Mouse (Mus musculus): ENCODE measurements around the gene Slc4a2. TPM values are rescaled to one million over a fixed set of nuclear protein-coding genes. Genes with fewer than 3 reads are reported as not detected.

Slc4a2 gene
- polyA plus RNA-seq, 1 experiment from 2014 or later, result 8.3 TPM

- H3K4me2 ChIP-seq (ENCODE audit: low read depth, low read length), result peak overlapping the region; percentile 100
- 5% methylated on average over 36 of the region's 66 CpGs for WGBS (ENCODE audit: insufficient replicate concordance)
- H3K27ac ChIP-seq (ENCODE audit: low read depth), result peak overlapping the region; percentile 94
- H3K27me3 ChIP-seq (ENCODE audit: insufficient read depth, low read length), result no peaks in the 10 kb centered on the region
- H3K36me3 ChIP-seq (replicated peaks; ENCODE audit: insufficient read depth, low read length), result 0 out of 2 replicates have a peak, but pooled peaks cover 5% of the 10 kb centered on the region
- TF ChIP-seq EP300 (IDR thresholded peaks at IDR 0.05; ENCODE audit: low read depth) (no peak), CTCF (IDR thresholded peaks at IDR 0.05; ENCODE audit: low read depth) (no peak)
- ATAC-seq, result peak; percentile 76
- peak; percentile 89 for DNase-seq
- peak overlapping the region; percentile 81 for H3K4me3 ChIP-seq (ENCODE audit: low read depth, low read length)
- peak overlapping the region; percentile 81 for H3K9ac ChIP-seq (replicated peaks)
- no peaks in the 10 kb centered on the region for H3K9me3 ChIP-seq (ENCODE audit: low read length)
- peaks cover 30% of the 10 kb centered on the region for H3K4me1 ChIP-seq (ENCODE audit: insufficient read depth)
These were observed 27.8 kb downstream of the Slc4a2 start for GRCm38 (mm10) chr5:24451264-24452029.

GRCm38 (mm10) chr5:24452030-24452690, 28.5 kb downstream of the Slc4a2 start, which contains the start of gene Agap3:
Gene Agap3 (plus strand): TSS chr5:24452177.
- peak within 1 kb of the TSS; percentile 81 for H3K9ac ChIP-seq (replicated peaks)
- no peak for TF ChIP-seq EP300 (IDR thresholded peaks at IDR 0.05; ENCODE audit: low read depth)
- TF ChIP-seq CTCF (IDR thresholded peaks at IDR 0.05; ENCODE audit: low read depth), result no peak
- peak within 1 kb of the TSS; percentile 94 for H3K27ac ChIP-seq (ENCODE audit: low read depth)
- peaks cover 27% of the 10 kb centered on the region for H3K4me1 ChIP-seq (ENCODE audit: insufficient read depth)
- under 1% methylated on average over 31 of the region's 85 CpGs for WGBS (ENCODE audit: insufficient replicate concordance)
- H3K4me3 ChIP-seq (ENCODE audit: low read depth, low read length), result peak within 1 kb of the TSS; percentile 81
- H3K4me2 ChIP-seq (ENCODE audit: low read depth, low read length), result peak within 1 kb of the TSS; percentile 100
- 0 out of 2 replicates have a peak, but pooled peaks cover 5% of the 10 kb centered on the region for H3K36me3 ChIP-seq (replicated peaks; ENCODE audit: insufficient read depth, low read length)
- DNase-seq, result peak; percentile 61
- peak; percentile 10 for ATAC-seq
- H3K27me3 ChIP-seq (ENCODE audit: insufficient read depth, low read length), result no peaks in the 10 kb centered on the region
- no peaks in the 10 kb centered on the region for H3K9me3 ChIP-seq (ENCODE audit: low read length)

- DNase-seq (peak; percentile 44), ATAC-seq (no peak)
- Histone ChIP-seq H3K4me3 (ENCODE audit: low read depth, low read length) (peak overlapping the region; percentile 81), H3K9me3 (ENCODE audit: low read length) (no peaks in the 10 kb centered on the region), H3K27ac (ENCODE audit: low read depth) (peak overlapping the region; percentile 94), H3K4me1 (ENCODE audit: insufficient read depth) (peaks cover 27% of the 10 kb centered on the region), H3K36me3 (replicated peaks; ENCODE audit: insufficient read depth, low read length) (0 out of 2 replicates have a peak, but pooled peaks cover 5% of the 10 kb centered on the region), H3K9ac (replicated peaks) (peak overlapping the region; percentile 81), H3K27me3 (ENCODE audit: insufficient read depth, low read length) (no peaks in the 10 kb centered on the region), H3K4me2 (ENCODE audit: low read depth, low read length) (peak overlapping the region; percentile 100)
- under 1% methylated on average over 29 of the region's 29 CpGs for WGBS (ENCODE audit: insufficient replicate concordance)
- TF ChIP-seq CTCF (IDR thresholded peaks at IDR 0.05; ENCODE audit: low read depth), result no peak; the same call in 1 of the 2 replicates
- no peak for TF ChIP-seq EP300 (IDR thresholded peaks at IDR 0.05; ENCODE audit: low read depth)
These were observed 29.1 kb downstream of the Slc4a2 start for GRCm38 (mm10) chr5:24452691-24453233.

- no peak for ATAC-seq
- TF ChIP-seq CTCF (IDR thresholded peaks at IDR 0.05; ENCODE audit: low read depth) (no peak), EP300 (IDR thresholded peaks at IDR 0.05; ENCODE audit: low read depth) (no peak)
- WGBS (ENCODE audit: insufficient replicate concordance), result 36% methylated on average over 5 of the region's 5 CpGs
- H3K27ac ChIP-seq (ENCODE audit: low read depth), result 0 out of 2 replicates have a peak overlapping the region, but pooled peaks have one; percentile 94
- peak overlapping the region; percentile 81 for H3K4me3 ChIP-seq (ENCODE audit: low read depth, low read length)
- H3K4me2 ChIP-seq (ENCODE audit: low read depth, low read length), result peak overlapping the region; percentile 100
- H3K27me3 ChIP-seq (ENCODE audit: insufficient read depth, low read length), result no peaks in the 10 kb centered on the region
- no peak for DNase-seq
- no peaks in the 10 kb centered on the region for H3K9me3 ChIP-seq (ENCODE audit: low read length)
- H3K4me1 ChIP-seq (ENCODE audit: insufficient read depth), result peaks cover 23% of the 10 kb centered on the region
- H3K36me3 ChIP-seq (replicated peaks; ENCODE audit: insufficient read depth, low read length), result 0 out of 2 replicates have a peak, but pooled peaks cover 5% of the 10 kb centered on the region
- peak overlapping the region; percentile 81 for H3K9ac ChIP-seq (replicated peaks)
These were observed 29.8 kb downstream of the Slc4a2 start for GRCm38 (mm10) chr5:24453283-24453984.

- no peaks in the 10 kb centered on the region for H3K9me3 ChIP-seq (ENCODE audit: low read length)
- H3K4me2 ChIP-seq (ENCODE audit: low read depth, low read length), result peak overlapping the region; percentile 100
- DNase-seq, result no peak
- 0 out of 2 replicates have a peak, but pooled peaks cover 5% of the 10 kb centered on the region for H3K36me3 ChIP-seq (replicated peaks; ENCODE audit: insufficient read depth, low read length)
- WGBS (ENCODE audit: insufficient replicate concordance), result 55% methylated on average over 2 of the region's 2 CpGs
- TF ChIP-seq CTCF (IDR thresholded peaks at IDR 0.05; ENCODE audit: low read depth) (no peak), EP300 (IDR thresholded peaks at IDR 0.05; ENCODE audit: low read depth) (no peak)
- no peaks in the 10 kb centered on the region for H3K27me3 ChIP-seq (ENCODE audit: insufficient read depth, low read length)
- no peak for ATAC-seq
- peaks cover 23% of the 10 kb centered on the region for H3K4me1 ChIP-seq (ENCODE audit: insufficient read depth)
- H3K9ac ChIP-seq (replicated peaks), result no peak overlapping the region
- H3K27ac ChIP-seq (ENCODE audit: low read depth), result no peak overlapping the region
- no peak overlapping the region for H3K4me3 ChIP-seq (ENCODE audit: low read depth, low read length)
These were observed 30.3 kb downstream of the Slc4a2 start for GRCm38 (mm10) chr5:24453985-24454303.

Data from liver, postnatal 0 days (tissue).